Mouse (Mus musculus) intestine, embryonic 15.5 days (tissue): ENCODE results near the gene Ank. TPM values are rescaled to one million over a fixed set of nuclear protein-coding genes. Genes with fewer than 3 reads are reported as not detected.

ENCODE experiments used
- ATAC-seq: fragments of 200-750 bp; cut with Nextera tagmentation; 2 replicates; pipeline ENCODE4 v1.8.0; 2017; ENCODE audit warnings: moderate TSS enrichment, moderate library complexity
- H3K27ac ChIP-seq: fragments of 300-500 bp; sonication (generic); 2 replicates; pipeline ENCODE4 v1.5.1; 2015; ENCODE audit warnings: mild to moderate bottlenecking, inconsistent platforms
- H3K27me3 ChIP-seq: fragments of 300-500 bp; sonication (generic); replicated peaks from 2 replicates; pipeline ENCODE4 v1.6.1; 2015; ENCODE audit warnings: inconsistent platforms
- H3K36me3 ChIP-seq: fragments of 300-500 bp; sonication (generic); 2 replicates; pipeline ENCODE4 v1.6.1; 2015; ENCODE audit warnings: inconsistent platforms
- H3K4me1 ChIP-seq: fragments of 300-500 bp; sonication (generic); replicated peaks from 2 replicates; pipeline ENCODE4 v1.6.1; 2015; ENCODE audit warnings: inconsistent platforms
- H3K4me2 ChIP-seq: fragments of 300-500 bp; sonication (generic); replicated peaks from 2 replicates; pipeline ENCODE4 v1.6.1; 2015; ENCODE audit warnings: mild to moderate bottlenecking, inconsistent platforms
- H3K4me3 ChIP-seq: fragments of 300-500 bp; sonication (generic); replicated peaks from 2 replicates; pipeline ENCODE4 v1.5.1; 2015; ENCODE audit warnings: inconsistent platforms
- H3K9ac ChIP-seq: fragments of 300-500 bp; sonication (generic); 2 replicates; pipeline ENCODE4 v1.6.1; 2015; ENCODE audit warnings: inconsistent platforms
- H3K9me3 ChIP-seq: fragments of 300-500 bp; sonication (generic); 2 replicates; pipeline ENCODE4 v1.6.1; 2016; ENCODE audit warnings: inconsistent platforms
- WGBS: fragments of 180-500 bp; shearing (Covaris S2); methylation state at CpG from one replicate; pipeline ENCODE4 v1.1.7; 2015; 5-methylcytosine and 5-hydroxymethylcytosine counted together
- polyA plus RNA-seq: library from polyadenylated mRNA; unstranded; fragments of >200 nt; fragmentation: Nextera tagmentation; extraction: Ambion mirVana; gene quantifications from 2 replicates; pipeline ENCODE4 v1.2.1, GENCODE M21; 2015

Ank gene
- polyA plus RNA-seq, 1 experiment from 2014 or later: 15.9 TPM

- no peak overlapping the region for H3K4me3 ChIP-seq
- peak overlapping the region; percentile 51 for H3K27ac ChIP-seq
- 39% methylated on average over 20 of the region's 20 CpGs for WGBS
- ATAC-seq: no peak
- H3K27me3 ChIP-seq: no peaks in the 10 kb centered on the region
- no peak overlapping the region for H3K9ac ChIP-seq
- peaks cover 31% of the 10 kb centered on the region for H3K4me1 ChIP-seq
- no peaks in the 10 kb centered on the region for H3K36me3 ChIP-seq
- no peaks in the 10 kb centered on the region for H3K9me3 ChIP-seq
- H3K4me2 ChIP-seq: 0 out of 2 replicates have a peak overlapping the region, but pooled peaks have one; percentile 4
Measured at GRCm38 (mm10) chr15:27503801-27504730, 37.6 kb downstream of the Ank start.

GRCm38 (mm10) chr15:27506127-27506886 is 39.8 kb downstream of the Ank start:
- H3K4me1 ChIP-seq: peaks cover 31% of the 10 kb centered on the region
- peak overlapping the region; percentile 41 for H3K4me2 ChIP-seq
- peak; percentile 77 for ATAC-seq
- H3K4me3 ChIP-seq: no peak overlapping the region
- peak overlapping the region; percentile 90 for H3K27ac ChIP-seq
- H3K9me3 ChIP-seq: no peaks in the 10 kb centered on the region
- WGBS: 32% methylated on average over 5 of the region's 5 CpGs
- no peaks in the 10 kb centered on the region for H3K36me3 ChIP-seq
- no peak overlapping the region for H3K9ac ChIP-seq
- H3K27me3 ChIP-seq: no peaks in the 10 kb centered on the region

GRCm38 (mm10) chr15:27506893-27507596 is 40.6 kb downstream of the Ank start:
- H3K27me3 ChIP-seq: no peaks in the 10 kb centered on the region
- H3K4me1 ChIP-seq: peaks cover 29% of the 10 kb centered on the region
- no peak overlapping the region for H3K9ac ChIP-seq
- WGBS: 68% methylated on average over 15 of the region's 15 CpGs
- no peaks in the 10 kb centered on the region for H3K9me3 ChIP-seq
- H3K4me2 ChIP-seq: peak overlapping the region; percentile 41
- peak; percentile 72 for ATAC-seq
- H3K27ac ChIP-seq: peak overlapping the region; percentile 90
- H3K36me3 ChIP-seq: no peaks in the 10 kb centered on the region
- H3K4me3 ChIP-seq: no peak overlapping the region

GRCm38 (mm10) chr15:27508169-27508568 is 41.7 kb downstream of the Ank start:
- no peak for ATAC-seq
- Histone ChIP-seq H3K27me3 (no peaks in the 10 kb centered on the region), H3K4me1 (peaks cover 26% of the 10 kb centered on the region), H3K4me2 (no peak overlapping the region), H3K9ac (no peak overlapping the region), H3K27ac (no peak overlapping the region; the same call in 1 of the 2 replicates), H3K36me3 (no peaks in the 10 kb centered on the region), H3K4me3 (no peak overlapping the region), H3K9me3 (no peaks in the 10 kb centered on the region)
- WGBS: 80% methylated on average over 7 of the region's 7 CpGs

- no peak for ATAC-seq
- Histone ChIP-seq H3K4me3 (no peak overlapping the region), H3K36me3 (no peaks in the 10 kb centered on the region), H3K27me3 (no peaks in the 10 kb centered on the region), H3K4me2 (no peak overlapping the region), H3K9me3 (no peaks in the 10 kb centered on the region), H3K27ac (no peak overlapping the region), H3K9ac (no peak overlapping the region), H3K4me1 (peaks cover 19% of the 10 kb centered on the region)
- 94% methylated on average over 17 of the region's 17 CpGs for WGBS
Measured at GRCm38 (mm10) chr15:27508982-27509381, 42.5 kb downstream of the Ank start.

GRCm38 (mm10) chr15:27516927-27517326 is 50.5 kb downstream of the Ank start:
- 80% methylated on average over 1 of the region's 1 CpGs for WGBS
- H3K9ac ChIP-seq: no peak overlapping the region
- no peak overlapping the region for H3K27ac ChIP-seq
- no peaks in the 10 kb centered on the region for H3K36me3 ChIP-seq
- no peaks in the 10 kb centered on the region for H3K4me1 ChIP-seq
- no peak for ATAC-seq
- no peaks in the 10 kb centered on the region for H3K27me3 ChIP-seq
- no peak overlapping the region for H3K4me2 ChIP-seq
- H3K9me3 ChIP-seq: no peaks in the 10 kb centered on the region
- H3K4me3 ChIP-seq: no peak overlapping the region

GRCm38 (mm10) chr15:27518026-27518425 is 51.5 kb downstream of the Ank start:
- Histone ChIP-seq H3K9me3 (no peaks in the 10 kb centered on the region), H3K27ac (no peak overlapping the region), H3K4me3 (no peak overlapping the region), H3K27me3 (no peaks in the 10 kb centered on the region), H3K4me1 (no peaks in the 10 kb centered on the region), H3K9ac (no peak overlapping the region), H3K36me3 (no peaks in the 10 kb centered on the region), H3K4me2 (no peak overlapping the region)
- ATAC-seq: no peak
- 80% methylated on average over 8 of the region's 8 CpGs for WGBS

GRCm38 (mm10) chr15:27519857-27520256 is 53.4 kb downstream of the Ank start:
- Histone ChIP-seq H3K4me2 (no peak overlapping the region), H3K36me3 (no peaks in the 10 kb centered on the region), H3K9me3 (no peaks in the 10 kb centered on the region), H3K9ac (no peak overlapping the region), H3K27ac (no peak overlapping the region), H3K4me1 (no peaks in the 10 kb centered on the region; the same call in 1 of the 2 replicates), H3K27me3 (no peaks in the 10 kb centered on the region), H3K4me3 (no peak overlapping the region)
- ATAC-seq: no peak
- WGBS: 94% methylated on average over 7 of the region's 7 CpGs

GRCm38 (mm10) chr15:27525233-27526005 is 58.9 kb downstream of the Ank start:
- peaks cover 3% of the 10 kb centered on the region; the same call in 1 of the 2 replicates for H3K4me1 ChIP-seq
- no peak overlapping the region for H3K27ac ChIP-seq

GRCm38 (mm10) chr15:27528896-27529295 is 62.4 kb downstream of the Ank start:
- H3K9ac ChIP-seq: no peak overlapping the region
- H3K27ac ChIP-seq: no peak overlapping the region
- WGBS: 70% methylated on average over 4 of the region's 4 CpGs
- H3K4me3 ChIP-seq: no peak overlapping the region
- no peaks in the 10 kb centered on the region for H3K27me3 ChIP-seq
- H3K9me3 ChIP-seq: no peaks in the 10 kb centered on the region
- peaks cover 3% of the 10 kb centered on the region; the same call in 1 of the 2 replicates for H3K4me1 ChIP-seq
- no peak for ATAC-seq
- H3K36me3 ChIP-seq: no peaks in the 10 kb centered on the region
- H3K4me2 ChIP-seq: no peak overlapping the region

More at GRCm38 (mm10) chr15:27525233-27526005, 58.9 kb downstream of the Ank start:
- 41% methylated on average over 12 of the region's 12 CpGs for WGBS
- H3K9ac ChIP-seq: no peak overlapping the region
- H3K4me3 ChIP-seq: no peak overlapping the region
- H3K36me3 ChIP-seq: no peaks in the 10 kb centered on the region
- ATAC-seq: no peak
- no peaks in the 10 kb centered on the region for H3K27me3 ChIP-seq
- no peaks in the 10 kb centered on the region for H3K9me3 ChIP-seq
- no peak overlapping the region for H3K4me2 ChIP-seq

- H3K36me3 ChIP-seq: no peaks in the 10 kb centered on the region
- H3K9ac ChIP-seq: no peak overlapping the region
- H3K4me2 ChIP-seq: no peak overlapping the region
- H3K27me3 ChIP-seq: no peaks in the 10 kb centered on the region
- WGBS: 56% methylated on average over 4 of the region's 4 CpGs
- no peak overlapping the region for H3K4me3 ChIP-seq
- peaks cover 3% of the 10 kb centered on the region; the same call in 1 of the 2 replicates for H3K4me1 ChIP-seq
- H3K9me3 ChIP-seq: no peaks in the 10 kb centered on the region
- no peak overlapping the region for H3K27ac ChIP-seq
- ATAC-seq: no peak
Measured at GRCm38 (mm10) chr15:27530023-27530422, 63.5 kb downstream of the Ank start.
